Mouse (Mus musculus) cerebellum, adult 9-11 months (tissue): ENCODE data around the gene Scfd2.
A peak's percentile ranks its signal among the peaks of the same experiment; 100 is the strongest.

Experiments
- DNase-seq: peaks from one replicate; pipeline ENCODE4 v3.0.0; 2022

The Scfd2 gene

DNA sequence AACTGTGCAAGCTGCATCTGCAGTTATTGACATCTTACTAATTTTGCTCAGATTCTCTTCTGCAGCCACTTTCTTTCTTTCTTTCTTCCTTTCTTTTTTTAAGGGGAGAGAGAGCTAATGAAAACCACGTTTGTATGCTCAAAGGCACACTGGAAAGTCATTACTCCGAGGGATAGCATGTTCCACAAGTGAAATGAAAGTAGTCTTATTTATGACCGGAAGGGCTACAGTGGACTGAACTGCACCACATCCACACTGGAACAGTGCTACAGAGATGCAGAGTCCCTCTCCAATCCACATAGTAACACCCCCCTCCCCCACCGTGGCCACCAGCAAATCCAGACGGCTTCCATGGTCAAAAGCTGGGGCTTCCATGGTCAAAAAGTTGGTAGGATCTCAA is 224.3 kb downstream of the Scfd2 start:
- DNase-seq: no peak

GRCm38 (mm10) chr5:74305533-74306189 is 225.9 kb downstream of the Scfd2 start:
- DNase-seq: no peak

GRCm38 (mm10) chr5:74304767-74305166 is 226.8 kb downstream of the Scfd2 start:
- no peak for DNase-seq

- DNase-seq: no peak
These were observed 229.2 kb downstream of the Scfd2 start for GRCm38 (mm10) chr5:74302331-74302730.

GRCm38 (mm10) chr5:74301443-74301842 is 230.1 kb downstream of the Scfd2 start:
- DNase-seq: no peak

- no peak for DNase-seq
These were observed 230.6 kb downstream of the Scfd2 start for GRCm38 (mm10) chr5:74300931-74301330.

DNA sequence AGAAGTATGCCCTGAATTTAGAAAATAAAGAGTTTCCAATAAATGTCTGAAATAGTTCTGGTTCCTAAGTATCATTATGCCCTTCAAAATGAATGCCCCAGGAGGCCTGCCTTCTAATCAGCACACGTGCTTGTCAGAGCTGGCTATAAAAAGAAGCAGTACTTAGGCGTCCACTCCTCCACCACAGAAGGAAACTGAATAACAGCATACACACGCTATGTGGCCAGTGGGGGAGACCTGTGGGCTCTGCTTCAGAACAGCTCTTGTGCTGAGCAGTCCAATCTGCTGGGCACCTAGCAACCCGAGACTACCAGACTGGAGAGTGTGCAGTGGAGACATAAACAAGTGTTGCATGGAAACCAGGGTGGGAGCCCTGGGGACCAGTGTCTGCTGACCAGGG is 231.4 kb downstream of the Scfd2 start:
- DNase-seq: no peak

DNA sequence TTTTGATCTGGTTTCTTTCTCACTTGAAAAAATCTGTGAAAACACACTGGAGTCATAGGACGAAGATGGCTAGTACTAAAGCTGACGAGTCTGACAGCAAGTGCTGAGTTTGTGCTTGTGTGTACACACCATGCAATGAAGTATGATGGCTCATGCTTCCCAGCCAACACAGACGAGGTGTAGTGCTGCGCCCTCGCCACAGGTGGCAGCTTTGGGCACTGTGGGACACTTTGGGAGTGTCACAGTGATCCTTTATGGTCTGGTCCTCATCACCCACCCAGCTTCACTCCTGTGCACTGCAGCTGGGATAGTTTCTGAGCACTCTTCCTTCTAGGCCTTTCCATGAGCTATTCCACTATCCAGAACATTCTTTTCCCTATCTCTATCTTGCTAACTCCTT is 234.4 kb downstream of the Scfd2 start:
- DNase-seq: no peak

DNA sequence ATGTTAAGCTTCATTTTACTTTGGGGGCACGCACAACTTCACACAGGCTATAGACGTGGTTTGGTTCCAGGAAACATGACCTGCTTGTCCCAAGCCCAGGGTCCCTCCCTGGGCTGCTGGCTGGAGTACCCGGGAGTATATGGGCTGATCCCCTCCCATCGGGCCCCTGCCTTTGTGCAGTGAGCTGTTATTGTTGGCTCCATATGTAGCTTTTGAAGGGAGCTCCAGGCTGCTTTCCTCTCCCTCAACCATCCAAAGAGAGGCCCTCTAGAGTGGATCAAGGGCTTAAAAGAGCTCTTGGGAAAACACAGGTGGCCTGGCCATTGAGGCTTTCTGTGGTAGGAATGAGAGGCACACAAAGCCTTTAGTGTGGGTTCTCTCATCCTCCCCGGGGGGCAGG is 235.5 kb downstream of the Scfd2 start:
- DNase-seq: no peak

- no peak for DNase-seq
These were observed 238.0 kb downstream of the Scfd2 start for GRCm38 (mm10) chr5:74293513-74293912.

- DNase-seq: no peak
These were observed 239.5 kb downstream of the Scfd2 start for GRCm38 (mm10) chr5:74292050-74292449.

GRCm38 (mm10) chr5:74291575-74291974 is 240.0 kb downstream of the Scfd2 start:
- no peak for DNase-seq

GRCm38 (mm10) chr5:74289957-74290356 is 241.6 kb downstream of the Scfd2 start:
- no peak for DNase-seq

- no peak for DNase-seq
These were observed 243.4 kb downstream of the Scfd2 start for GRCm38 (mm10) chr5:74288206-74288605.

GRCm38 (mm10) chr5:74286301-74286700 is 245.3 kb downstream of the Scfd2 start:
- DNase-seq: no peak

- no peak for DNase-seq
These were observed 245.8 kb downstream of the Scfd2 start for GRCm38 (mm10) chr5:74285764-74286163.

DNA sequence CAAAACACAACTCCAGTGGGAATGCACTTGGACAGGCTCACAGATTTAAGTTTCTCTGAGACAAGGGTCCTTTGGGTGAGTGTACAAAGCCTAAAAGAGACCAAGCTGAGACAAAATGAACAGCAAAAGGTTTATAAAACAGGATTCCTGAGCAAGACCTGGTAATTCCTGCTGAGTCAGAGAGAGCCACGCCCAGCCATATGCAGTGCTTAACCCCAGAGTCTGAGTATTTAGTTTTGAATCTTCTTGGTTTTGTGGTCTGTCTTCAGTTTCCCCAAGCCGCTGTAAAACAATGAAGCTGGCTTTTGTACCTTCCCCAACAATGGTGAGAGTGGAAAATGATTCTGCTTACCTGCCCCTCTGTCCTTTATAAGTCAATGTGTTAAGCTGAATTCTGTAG is 246.3 kb downstream of the Scfd2 start:
- no peak for DNase-seq

DNA sequence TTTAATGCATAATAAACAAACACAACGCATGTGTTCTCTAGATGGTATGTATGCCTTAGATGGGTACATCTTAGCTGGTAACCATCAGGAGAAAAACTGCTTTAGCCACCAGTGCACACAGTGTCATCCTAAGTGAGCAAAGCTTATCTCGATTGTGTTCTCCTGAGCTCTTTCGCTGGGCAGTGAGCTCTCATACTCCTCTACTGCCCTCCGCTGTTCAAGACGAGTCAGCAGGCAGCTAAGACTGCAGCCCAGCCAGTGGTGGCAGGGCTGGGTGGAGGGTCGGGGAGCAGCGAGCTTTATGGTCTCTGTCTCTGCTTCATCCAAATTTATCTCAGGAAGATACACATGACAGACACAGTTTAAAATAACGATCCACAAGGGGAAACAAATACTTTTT is 248.0 kb downstream of the Scfd2 start:
- no peak for DNase-seq

DNA sequence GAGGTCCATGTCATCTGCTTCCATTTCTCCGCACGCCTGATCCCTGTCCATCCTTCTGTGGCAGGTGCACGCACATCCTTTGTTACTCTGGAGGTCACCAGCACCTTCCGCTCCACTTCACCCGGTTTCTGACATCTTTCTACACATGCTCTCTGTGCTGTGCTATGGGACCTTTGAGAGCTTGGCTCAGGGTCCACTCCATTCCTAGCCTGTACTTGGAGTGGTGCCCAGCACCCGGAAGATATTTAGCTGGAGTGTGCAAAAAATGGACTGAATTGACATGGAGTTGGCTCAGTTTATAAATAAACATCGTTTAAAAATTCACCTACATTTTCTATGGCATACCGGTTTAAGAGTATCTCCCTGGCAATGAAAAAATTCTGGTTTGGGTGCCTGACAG is 250.1 kb downstream of the Scfd2 start:
- no peak for DNase-seq

DNA sequence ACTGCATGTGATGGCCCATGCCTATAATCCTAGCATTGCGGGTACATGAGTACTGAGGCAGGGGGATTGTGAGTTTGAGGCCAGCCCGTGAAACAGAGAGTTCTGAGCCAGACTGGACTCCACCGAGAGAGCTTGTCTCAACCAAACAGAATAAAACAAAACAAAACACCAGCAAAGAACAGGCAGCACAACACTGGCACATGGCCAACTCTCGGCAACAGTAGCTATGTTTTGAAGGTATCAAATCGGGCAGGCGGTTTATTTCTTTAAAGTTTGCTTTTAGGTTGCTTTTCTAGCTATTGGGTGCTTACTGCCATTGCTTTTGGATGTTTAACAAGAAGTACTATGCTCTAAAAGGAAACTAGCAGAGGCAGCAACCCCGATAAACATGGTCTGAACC is 251.9 kb downstream of the Scfd2 start:
- no peak for DNase-seq

GRCm38 (mm10) chr5:74278428-74278827 is 253.1 kb downstream of the Scfd2 start:
- no peak for DNase-seq

DNA sequence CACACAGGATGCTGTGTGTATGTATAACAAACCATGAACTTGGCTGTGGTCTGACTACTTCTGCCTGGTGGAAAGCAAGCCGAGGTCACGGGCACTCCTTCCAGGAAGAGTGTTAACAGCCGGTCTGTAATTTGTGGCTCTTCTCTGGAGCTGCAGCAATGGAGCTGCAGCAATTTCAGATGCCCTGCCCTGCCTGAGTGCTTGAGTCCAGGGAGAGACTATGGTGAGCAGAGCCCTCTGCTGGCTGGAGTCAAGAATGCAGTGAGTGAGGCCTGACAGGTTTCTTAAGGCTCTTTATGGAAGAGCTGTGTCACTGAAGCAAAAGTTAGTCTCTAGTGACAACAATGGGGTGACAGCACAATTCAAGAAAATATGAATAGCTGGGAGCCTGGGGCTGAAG is 253.8 kb downstream of the Scfd2 start:
- peak; percentile 89 for DNase-seq

- no peak for DNase-seq
These were observed 254.3 kb downstream of the Scfd2 start for GRCm38 (mm10) chr5:74277216-74277615.

- no peak for DNase-seq
These were observed 258.2 kb downstream of the Scfd2 start for GRCm38 (mm10) chr5:74273313-74273712.

GRCm38 (mm10) chr5:74267736-74268369 is 263.7 kb downstream of the Scfd2 start:
- no peak for DNase-seq
